Mouse (Mus musculus) cerebellum, adult 2 months (tissue): ENCODE measurements around the gene Tdrd5. TPM values are rescaled to one million over a fixed set of nuclear protein-coding genes. Genes with fewer than 3 reads are reported as not detected.
A peak's percentile ranks its signal among the peaks of the same experiment; 100 is the strongest.
"Not testable (repeated sequence)": the region's sequence is repeated elsewhere in the genome, so short reads cannot be mapped to it uniquely, and the experiment has no call there.

Source experiments
- DNase-seq, 2 experiments: peaks; one replicate each; pipeline ENCODE4 v3.0.0; 2021
- H3K27ac ChIP-seq: fragments of 200-500 bp; 2 replicates; pipeline ENCODE4 v1.5.1; 2012; ENCODE audit warnings: low read length, control low read depth, inconsistent platforms; ENCODE audit not compliant: insufficient read depth
- H3K27me3 ChIP-seq: fragments of 200-500 bp; 2 replicates; pipeline ENCODE4 v1.6.1; 2012; ENCODE audit warnings: inconsistent platforms, mild to moderate bottlenecking, low read length, moderate library complexity; ENCODE audit not compliant: control insufficient read depth, insufficient read depth
- H3K4me1 ChIP-seq: fragments of 200-500 bp; 2 replicates; pipeline ENCODE4 v1.6.1; 2011; ENCODE audit warnings: low read length; ENCODE audit not compliant: control insufficient read depth, insufficient read depth
- H3K4me3 ChIP-seq: fragments of 200-500 bp; replicated peaks from 2 replicates; pipeline ENCODE3; 2011; ENCODE audit warnings: mild to moderate bottlenecking, low read depth, low read length, control low read depth; ENCODE audit not compliant: insufficient read depth
- CTCF ChIP-seq: fragments of 200-500 bp; IDR thresholded peaks from 2 replicates; pipeline ENCODE4 v1.5.1; 2011; ENCODE audit warnings: low read depth, mild to moderate bottlenecking, control low read depth, low read length, moderate library complexity, borderline replicate concordance; ENCODE audit not compliant: insufficient read depth
- POLR2A ChIP-seq: fragments of 200-500 bp; IDR thresholded peaks from 2 replicates; pipeline ENCODE4 v1.6.1; 2011; ENCODE audit warnings: low read length, control low read depth, borderline replicate concordance; ENCODE audit not compliant: insufficient read depth
- WGBS: fragments of 180-500 bp; shearing (Covaris S2); methylation state at CpG from one replicate; pipeline ENCODE4 v1.1.7; 2018; 5-methylcytosine and 5-hydroxymethylcytosine counted together
- polyA plus RNA-seq: library from polyadenylated mRNA; depleted of rRNA; stranded (reverse); fragments of >200 nt; gene quantifications from 2 replicates; pipeline ENCODE4 v1.2.3, GENCODE M21; 2012

Tdrd5 gene
- polyA plus RNA-seq, 1 experiment: 1.3 TPM

DNA sequence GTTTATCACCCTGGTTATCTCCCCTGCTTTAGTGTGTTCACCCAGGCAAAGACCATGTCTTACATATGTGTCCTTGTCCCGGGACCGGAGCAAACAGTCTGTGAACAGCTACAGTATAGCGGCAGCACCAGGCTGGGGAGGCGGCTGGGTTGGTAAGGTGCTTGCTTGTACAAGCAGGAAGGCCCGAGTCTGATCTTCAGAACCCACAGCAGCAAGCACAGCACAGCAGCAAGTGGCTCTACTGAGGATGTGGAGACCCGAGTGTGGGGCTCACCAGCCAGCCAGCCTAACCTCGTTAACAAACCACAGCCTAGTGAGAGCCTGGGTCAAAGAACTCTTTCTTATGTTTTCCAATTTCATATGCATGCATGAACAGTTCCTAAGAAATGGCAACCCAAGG lies 23.3 kb downstream of the Tdrd5 start:
- WGBS: 78% methylated on average over 7 of the region's 7 CpGs
- Histone ChIP-seq H3K4me1 (no peaks in the 10 kb centered on the region), H3K4me3 (no peak overlapping the region), H3K27me3 (no peaks in the 10 kb centered on the region), H3K27ac (no peak overlapping the region)
- no peak for DNase-seq
- TF ChIP-seq CTCF: no peak
- TF ChIP-seq POLR2A: no peak

DNA sequence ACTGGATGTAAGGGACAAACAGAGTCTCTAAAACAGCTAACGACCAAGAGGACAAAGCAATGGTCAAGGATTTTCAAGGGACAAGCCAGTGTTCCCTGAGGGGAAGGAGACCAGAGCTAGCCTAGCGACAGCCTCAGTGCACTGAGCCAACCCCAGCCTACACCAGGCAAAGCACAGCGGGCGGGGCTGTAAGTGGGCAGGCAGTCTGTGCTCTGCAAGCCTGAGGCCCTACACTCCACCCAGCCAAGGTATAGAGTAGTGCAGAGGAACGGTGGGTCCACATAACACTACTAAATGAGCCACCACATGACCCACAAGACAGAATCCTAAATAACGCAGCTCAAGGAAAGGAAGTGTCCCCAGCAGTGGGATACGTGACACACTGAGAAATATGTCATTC lies 29.8 kb downstream of the Tdrd5 start:
- no peak overlapping the region for H3K4me3 ChIP-seq
- TF ChIP-seq POLR2A (no peak), CTCF (no peak)
- H3K27ac ChIP-seq: no peak overlapping the region
- H3K27me3 ChIP-seq: no peaks in the 10 kb centered on the region
- no peak for DNase-seq
- H3K4me1 ChIP-seq: no peaks in the 10 kb centered on the region
- 68% methylated on average over 7 of the region's 7 CpGs for WGBS

DNA sequence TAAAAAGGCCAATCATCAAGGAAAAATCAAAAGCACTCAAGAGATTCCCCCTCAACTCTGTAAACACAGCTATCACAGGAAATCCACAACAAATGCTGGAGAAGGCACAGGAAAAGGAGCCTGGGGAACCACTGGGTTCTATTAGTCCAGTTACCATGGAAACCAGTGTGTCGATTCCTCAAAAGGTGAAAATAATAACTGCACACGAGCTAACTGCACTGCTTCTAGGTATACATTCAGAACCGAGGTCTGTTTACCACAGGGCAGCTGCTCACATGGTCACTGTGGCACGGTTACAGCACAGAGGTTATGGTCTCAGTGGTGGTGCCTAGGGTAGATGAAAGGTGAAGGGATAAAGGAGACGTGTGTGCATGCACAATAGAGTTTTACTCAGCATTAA lies 31.8 kb downstream of the Tdrd5 start:
- H3K27ac ChIP-seq: no peak overlapping the region
- H3K4me3 ChIP-seq: no peak overlapping the region
- TF ChIP-seq CTCF (no peak), POLR2A (no peak)
- H3K27me3 ChIP-seq: no peaks in the 10 kb centered on the region
- WGBS: 56% methylated on average over 5 of the region's 5 CpGs
- no peaks in the 10 kb centered on the region for H3K4me1 ChIP-seq
- no peak for DNase-seq

DNA sequence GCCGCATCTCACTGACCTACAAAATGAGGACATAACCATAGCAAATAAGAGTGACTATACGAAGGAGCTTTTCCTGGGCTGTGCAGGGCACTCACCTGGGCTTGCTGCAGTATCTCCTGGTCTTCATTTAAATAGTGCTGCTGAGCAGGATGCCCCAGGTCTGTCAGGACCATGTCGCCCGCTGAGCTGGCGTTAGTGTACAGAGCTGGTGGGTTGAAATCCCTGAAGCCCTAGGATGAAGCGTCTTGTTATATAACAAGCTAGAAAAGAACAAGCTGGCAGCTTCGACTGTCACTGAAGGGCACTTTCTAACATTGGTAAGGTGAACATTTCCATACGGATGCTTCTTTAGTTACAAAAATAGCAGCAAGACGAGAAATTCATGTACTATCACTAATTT lies 33.0 kb downstream of the Tdrd5 start:
- DNase-seq: no peak

DNA sequence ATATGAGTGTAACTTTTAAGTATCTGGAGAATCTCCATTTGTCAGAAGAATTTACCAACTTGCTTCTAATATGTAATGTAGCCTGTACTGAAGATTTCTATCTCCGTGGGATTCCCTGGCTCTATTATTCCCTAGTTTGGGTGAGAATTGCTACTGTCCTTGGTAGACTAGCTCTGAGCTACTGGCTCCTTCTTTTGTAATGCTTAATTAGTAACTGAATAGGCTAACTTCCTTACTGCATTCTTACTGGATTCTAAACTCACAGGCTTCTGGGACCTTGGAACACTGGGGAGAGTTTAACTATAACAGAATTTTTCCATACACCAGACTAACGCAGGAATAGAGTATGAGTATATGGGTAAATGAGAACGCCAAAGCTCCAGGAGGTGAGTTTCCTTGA lies 34.9 kb downstream of the Tdrd5 start:
- 44% methylated on average over 3 of the region's 3 CpGs for WGBS
- DNase-seq, H3K27me3 ChIP-seq, H3K27ac ChIP-seq, H3K4me3 ChIP-seq, H3K4me1 ChIP-seq: not testable (repeated sequence)

More for the DNA sequence above, 33.0 kb downstream of the Tdrd5 start:
- no peaks in the 10 kb centered on the region for H3K27me3 ChIP-seq
- H3K27ac ChIP-seq: no peak overlapping the region
- 85% methylated on average over 9 of the region's 9 CpGs for WGBS
- no peak overlapping the region for H3K4me3 ChIP-seq
- TF ChIP-seq POLR2A: no peak
- no peak for TF ChIP-seq CTCF
- H3K4me1 ChIP-seq: no peaks in the 10 kb centered on the region

DNA sequence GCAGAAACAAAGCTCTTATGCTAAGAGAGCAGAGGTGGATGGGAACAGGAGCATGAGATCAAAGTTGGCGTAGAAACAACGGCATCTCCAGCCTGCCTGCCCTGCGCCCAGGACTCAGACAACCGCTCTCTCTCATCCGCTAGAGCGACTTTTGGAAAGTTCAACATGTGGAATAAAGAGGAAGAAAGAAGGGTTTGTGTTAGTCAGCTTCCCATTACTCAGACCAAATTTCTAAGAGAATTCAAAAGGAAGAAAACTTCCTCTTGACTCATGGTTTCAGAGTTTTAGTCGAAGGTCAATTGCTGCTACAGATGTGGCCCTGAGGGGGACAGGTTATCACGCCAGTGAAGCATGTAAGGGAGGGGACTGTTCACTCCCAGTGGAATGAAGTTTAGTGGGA lies 39.5 kb downstream of the Tdrd5 start:
- TF ChIP-seq POLR2A (no peak), CTCF (no peak)
- no peak for DNase-seq
- Histone ChIP-seq H3K4me3 (no peak overlapping the region), H3K4me1 (no peaks in the 10 kb centered on the region), H3K27ac (no peak overlapping the region), H3K27me3 (no peaks in the 10 kb centered on the region)
- WGBS: 87% methylated on average over 8 of the region's 8 CpGs

DNA sequence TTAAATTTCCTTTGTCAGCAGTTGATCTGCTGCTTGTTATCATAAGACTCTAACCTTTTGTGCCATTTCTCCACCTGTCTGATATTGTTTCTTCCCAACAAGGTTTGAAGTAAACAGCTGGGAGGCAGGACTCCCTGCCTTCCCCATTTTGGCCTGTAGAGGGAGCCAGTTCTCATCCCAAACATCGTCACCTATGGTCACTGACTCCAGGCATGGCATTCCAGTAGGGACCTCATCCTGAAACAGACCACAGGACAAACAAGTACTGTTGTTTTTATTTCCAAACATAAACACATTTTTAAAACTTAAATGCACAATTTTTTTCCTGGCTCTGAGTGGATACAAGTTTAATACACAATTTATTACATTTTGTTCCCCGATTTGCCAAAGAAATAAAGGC lies 40.1 kb downstream of the Tdrd5 start:
- WGBS: 50% methylated on average over 2 of the region's 2 CpGs
- no peak for TF ChIP-seq POLR2A
- peak; percentile 87 for TF ChIP-seq CTCF
- no peak overlapping the region for H3K27ac ChIP-seq
- DNase-seq: peak; percentile 42 to 62
- H3K4me3 ChIP-seq: no peak overlapping the region
- H3K27me3 ChIP-seq: no peaks in the 10 kb centered on the region
- H3K4me1 ChIP-seq: no peaks in the 10 kb centered on the region

DNA sequence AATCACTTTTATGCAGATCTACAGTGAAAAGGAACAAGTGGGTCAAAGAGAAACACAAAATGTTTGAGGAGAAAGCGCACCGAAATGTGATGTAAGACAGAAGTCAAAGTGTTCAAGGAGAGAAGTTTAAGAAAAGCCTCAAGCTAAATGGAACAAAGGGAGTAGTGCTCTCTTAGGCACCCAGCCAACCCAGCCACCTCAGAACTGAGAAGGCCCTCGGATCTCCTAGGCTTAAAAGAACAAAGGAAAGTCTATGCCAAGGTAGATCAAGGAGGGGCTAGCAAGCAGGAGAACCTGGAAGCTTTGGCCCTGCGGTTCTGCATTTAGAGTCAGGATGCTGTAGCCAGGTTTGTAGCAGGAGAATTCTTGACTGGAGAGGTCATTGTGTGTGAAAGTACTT lies 48.6 kb downstream of the Tdrd5 start:
- 77% methylated on average over 4 of the region's 4 CpGs for WGBS
- no peak overlapping the region for H3K4me3 ChIP-seq
- no peaks in the 10 kb centered on the region for H3K4me1 ChIP-seq
- H3K27ac ChIP-seq: no peak overlapping the region
- H3K27me3 ChIP-seq: no peaks in the 10 kb centered on the region
- TF ChIP-seq CTCF (no peak), POLR2A (no peak)
- no peak for DNase-seq

DNA sequence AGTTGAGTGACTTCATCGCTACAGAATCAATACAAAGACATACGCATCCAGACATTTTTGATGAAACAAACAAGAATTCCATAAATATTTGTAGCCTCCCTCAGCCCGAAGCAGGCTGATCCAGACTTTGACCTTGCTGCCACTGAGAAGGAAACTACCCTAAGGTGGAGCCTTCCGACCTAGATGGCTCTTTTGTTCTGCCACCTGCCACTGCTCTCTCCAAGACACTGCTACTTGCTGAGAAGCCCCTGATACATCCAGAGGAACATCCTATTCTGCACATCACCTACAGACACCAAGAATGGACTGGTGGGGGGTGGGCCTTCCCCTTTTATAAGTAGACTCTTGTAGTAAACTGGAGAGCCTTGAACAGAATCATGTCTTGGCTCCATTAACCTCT lies 52.4 kb downstream of the Tdrd5 start:
- not testable (repeated sequence) for H3K4me1 ChIP-seq, H3K27me3 ChIP-seq, DNase-seq, H3K4me3 ChIP-seq, H3K27ac ChIP-seq
- WGBS: 81% methylated on average over 4 of the region's 4 CpGs
